Mouse (Mus musculus) kidney, postnatal 36 days (tissue): Measurements from ENCODE around the gene Zfp597.
A peak's percentile ranks its signal among the peaks of the same experiment; 100 is the strongest.

Experiments
- DNase-seq, 2 experiments: peaks; one replicate each; pipeline ENCODE4 v3.0.0; 2021 to 2022; ENCODE audit warnings: mixed read lengths in 2 of 2

Gene Zfp597

DNA sequence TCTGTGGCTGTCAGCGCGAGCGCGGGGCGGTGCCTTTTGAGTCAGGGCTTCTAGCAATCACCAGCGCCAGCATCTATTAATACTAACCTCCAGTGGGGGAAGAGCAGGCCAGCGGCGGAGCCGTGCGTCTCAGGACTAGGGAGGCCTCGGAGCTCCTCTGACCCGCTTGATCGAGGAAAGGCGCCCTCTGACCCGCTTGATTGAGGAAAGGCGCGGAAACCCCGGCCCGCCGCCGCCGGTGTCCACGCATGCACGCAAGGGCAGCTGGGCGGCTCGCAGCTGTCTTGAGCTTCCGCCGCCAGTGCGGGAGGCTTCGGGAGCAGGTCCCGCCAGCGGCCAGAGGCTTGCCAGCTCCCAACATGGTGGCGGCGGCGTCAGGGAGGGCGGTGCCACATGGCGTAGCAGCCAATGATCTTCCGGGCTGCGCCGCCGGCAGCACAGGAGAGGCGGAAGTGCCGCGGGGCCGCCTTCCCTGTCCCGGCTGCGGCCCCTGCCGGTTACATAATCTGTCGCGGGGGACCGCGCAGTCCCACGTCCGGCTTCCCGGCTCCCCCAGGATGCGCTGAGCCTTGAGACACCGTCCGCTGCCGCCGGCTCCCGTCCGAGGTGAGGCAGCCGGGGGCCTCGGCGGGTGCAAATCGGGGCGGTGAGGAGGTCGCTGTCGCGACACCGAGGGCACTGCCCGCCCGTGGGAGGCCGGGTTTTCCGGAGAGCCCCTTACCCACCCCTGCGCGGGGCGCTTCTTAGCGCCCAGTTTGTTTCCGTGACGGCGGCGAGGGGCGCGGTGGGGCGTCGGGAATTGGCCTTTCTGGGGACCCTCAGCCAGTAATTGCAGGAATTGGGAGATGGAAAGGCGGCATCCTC, at the start of gene Zfp597, which contains the start of gene Gm20695:
Zfp597 (minus strand) TSS at position 361 of the 864 bp plus-strand sequence.
Gm20695 (plus strand) TSS at position 448 of the 864 bp plus-strand sequence.
- peak; percentile 95 to 97 for DNase-seq

DNA sequence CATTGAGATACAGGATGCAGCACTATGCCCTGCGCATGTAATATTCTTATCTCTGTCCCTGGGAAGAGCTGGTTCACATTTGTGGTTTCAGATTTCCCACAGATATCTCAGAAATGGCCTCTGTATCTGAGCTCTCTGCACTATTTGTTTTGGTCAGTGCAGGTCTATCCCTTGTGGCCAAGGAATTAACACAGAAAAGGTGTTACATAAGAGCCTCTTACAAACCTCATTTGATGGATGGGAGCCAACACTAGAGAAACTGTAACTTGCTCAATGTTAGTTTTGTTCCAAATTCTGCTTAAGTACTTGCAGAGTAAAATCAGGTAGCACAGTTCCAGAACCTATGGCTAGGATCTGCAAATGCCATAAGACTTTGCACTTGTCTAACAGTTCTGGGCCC, 49.7 kb upstream of the Zfp597 start:
- peak; percentile 14 to 73 for DNase-seq

DNA sequence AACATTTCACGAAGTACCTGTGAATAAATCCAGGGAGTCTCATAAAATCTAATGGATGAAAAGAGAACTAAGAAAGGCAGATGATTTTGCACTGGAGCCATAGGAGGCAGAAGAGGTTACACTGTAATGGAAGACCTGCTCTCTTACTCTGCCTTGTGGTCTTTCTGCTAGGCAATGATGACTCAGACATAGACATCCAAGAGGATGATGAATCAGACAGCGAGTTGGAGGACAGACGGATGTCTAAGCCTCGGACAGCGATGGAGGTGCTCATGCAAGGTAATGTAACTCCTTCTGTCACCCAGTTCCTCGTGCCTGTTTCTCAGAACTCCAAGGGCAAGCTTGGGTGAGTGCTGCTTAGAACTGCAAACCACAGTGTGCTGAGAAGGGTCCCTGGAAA, 49.2 kb upstream of the Zfp597 start:
- DNase-seq, result no peak

DNA sequence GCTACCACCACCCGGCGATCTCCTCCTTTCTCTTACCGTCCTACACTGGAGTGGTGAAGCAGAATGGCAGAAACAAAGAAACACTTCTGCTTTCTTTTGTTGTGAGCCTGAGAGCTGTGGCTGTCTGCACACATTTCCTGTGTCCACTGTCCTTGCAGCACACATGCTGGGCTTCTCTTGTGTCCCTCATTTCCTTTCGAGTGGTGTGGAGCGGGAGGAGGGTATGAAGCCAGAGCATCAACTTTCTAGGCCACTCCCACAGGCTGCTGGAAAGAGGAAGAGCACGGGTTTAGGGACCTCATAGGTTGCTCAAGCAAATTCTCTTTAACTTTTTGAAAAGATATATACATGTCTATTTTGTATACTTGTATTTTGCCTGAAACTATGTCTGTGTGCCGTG, 44.8 kb upstream of the Zfp597 start:
- DNase-seq, result peak in 1 of 2 experiments; percentile 7

DNA sequence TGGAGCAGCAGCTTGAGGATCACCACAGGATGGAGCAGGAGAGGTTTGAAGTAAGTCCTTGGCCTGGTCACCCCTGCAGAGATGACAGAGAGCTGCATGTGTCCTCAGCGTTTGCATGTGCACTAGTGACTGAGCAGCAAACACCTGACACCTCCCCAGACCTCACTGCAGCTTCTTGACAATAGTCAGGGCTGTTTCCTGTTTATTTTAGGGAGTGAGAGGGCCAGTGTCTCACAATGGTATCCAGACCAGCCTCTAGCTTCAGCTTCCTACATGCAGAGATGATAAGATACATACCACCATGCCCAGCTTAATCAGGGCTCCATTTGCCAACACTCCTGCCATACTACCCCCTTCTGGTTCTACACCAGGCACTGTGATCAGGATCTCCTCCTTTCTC, 44.2 kb upstream of the Zfp597 start:
- DNase-seq, result no peak

DNA sequence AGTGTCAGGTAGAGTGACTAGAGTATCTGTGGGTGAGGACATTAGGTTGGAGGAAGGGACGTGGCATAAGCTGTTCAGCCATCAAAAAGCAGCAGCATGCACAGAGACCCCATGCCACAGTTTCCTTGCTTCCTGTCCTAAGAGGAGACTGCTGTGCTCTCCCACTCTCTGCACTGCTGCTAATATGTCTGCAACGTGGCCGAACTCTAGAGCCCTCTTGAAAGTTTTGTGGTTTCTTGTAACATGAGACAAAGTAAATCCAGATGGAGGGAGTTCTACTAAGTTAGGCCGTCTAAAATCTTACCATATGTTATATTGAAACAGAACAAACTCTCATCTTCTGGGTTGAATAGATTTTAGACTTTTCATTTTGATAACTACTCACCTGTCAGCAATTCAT, 39.6 kb upstream of the Zfp597 start:
- DNase-seq, result no peak

DNA sequence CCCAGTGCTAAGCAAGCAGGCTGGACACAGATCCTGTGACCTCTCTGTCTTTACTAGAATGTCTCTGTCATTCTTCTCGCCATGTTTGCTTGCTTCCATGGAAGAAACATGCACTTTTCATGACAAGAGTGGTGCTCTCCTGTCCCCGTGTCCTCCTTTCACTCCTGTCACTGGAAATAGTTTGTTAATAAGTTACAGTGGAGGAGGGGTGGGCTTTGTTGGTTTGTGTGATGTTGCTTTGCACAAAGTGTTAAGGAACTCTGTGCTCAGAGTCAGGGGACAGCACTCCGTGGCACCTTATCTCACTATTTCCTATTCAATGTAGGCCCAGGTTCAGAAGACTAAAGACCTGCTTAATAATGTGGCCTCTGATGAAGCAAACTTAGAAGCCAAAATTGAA, 39.2 kb upstream of the Zfp597 start:
- no peak for DNase-seq

DNA sequence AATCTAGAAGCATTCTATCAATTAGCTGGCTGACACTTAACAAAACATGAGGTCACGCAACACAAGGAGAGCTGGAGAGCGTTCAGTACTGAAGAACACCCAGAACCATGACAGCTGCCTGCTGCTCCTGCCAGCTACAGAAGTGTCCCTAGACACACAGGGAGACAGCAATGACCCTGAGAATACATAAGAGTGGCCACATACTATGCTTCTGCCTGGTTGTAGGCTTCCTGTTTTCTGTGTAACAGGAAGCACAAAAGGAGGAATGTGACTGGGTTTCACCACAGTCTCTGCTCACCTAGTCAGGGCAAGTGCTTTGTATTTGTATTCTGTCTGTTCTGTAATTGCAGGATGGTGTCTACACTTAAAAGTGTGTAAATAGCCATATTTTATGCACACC, 36.4 kb upstream of the Zfp597 start:
- no peak for DNase-seq

DNA sequence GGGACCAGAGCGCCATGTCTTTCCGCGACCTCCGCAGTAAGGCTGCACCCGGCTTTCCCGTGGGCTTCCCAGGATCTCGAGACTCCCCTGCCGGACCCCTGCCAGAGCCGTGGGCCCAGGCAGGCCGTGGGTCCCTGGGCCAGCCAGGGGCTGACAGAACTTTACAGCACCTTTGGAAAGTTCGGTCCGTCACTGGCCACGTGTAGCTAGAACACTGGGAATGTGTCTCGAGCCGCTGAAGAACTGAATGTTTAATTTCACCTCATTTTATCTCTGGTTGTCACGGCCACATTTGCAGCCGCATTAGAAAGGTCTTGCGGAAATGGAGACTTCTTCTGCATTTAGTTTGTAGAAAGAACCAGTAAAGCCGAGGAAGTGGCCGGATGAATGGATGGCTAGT, 24.8 kb upstream of the Zfp597 start:
- DNase-seq, result no peak

DNA sequence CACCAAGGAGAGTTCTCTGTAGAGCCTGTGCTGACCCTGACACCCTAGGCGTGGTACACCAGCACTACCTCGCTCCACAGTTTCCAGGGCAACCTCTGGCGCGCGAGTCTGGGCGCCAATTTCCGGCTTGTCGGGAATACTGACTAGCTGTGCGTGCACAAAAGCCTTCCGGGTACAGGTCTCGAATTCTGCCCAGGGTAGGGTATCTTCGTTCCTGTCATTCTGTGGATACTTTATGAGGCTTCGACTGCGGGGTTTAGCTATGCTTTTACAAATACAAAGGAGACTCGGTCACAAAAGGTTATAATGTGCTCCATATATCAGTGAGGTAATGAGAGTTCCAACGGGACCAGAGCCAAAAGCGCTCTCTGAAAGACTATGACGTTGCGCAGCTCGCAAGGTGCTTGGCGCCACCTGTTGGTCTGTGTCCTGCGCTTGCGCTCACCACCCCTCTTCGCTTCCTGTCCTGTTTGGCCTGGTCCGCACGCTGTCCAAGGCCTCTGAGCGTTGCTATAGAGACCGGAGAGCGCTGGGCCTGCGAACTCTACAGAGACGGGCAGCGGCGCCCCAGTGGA, 24.3 kb upstream of the Zfp597 start, which contains the start of the genes 1700037C18Rik and Cluap1:
1700037C18Rik (minus strand) TSS at position 153 of the 575 bp plus-strand sequence.
Cluap1 (plus strand) TSS at position 265 of the 575 bp plus-strand sequence.
- DNase-seq, result peak; percentile 96 to 97

DNA sequence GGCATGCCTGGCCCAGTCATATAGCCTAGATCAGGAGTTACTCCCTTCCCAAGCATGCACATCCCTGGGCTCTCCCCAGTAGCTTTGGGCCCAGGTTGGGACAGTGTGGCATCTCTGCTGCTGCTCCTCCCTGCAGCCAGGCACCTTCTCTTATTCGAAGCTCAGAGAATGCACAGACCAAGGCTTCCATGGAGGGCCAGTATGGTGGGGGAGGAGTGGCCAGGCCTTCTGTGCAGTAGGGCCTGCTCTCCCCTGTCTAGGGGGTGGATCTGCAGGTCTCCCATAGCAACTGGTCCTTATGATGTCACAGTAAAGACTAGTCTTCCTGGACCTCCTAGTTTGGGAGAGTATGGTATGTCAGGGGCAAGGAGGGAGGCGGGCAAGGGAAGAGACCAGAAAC, 23.1 kb upstream of the Zfp597 start:
- DNase-seq, result no peak

DNA sequence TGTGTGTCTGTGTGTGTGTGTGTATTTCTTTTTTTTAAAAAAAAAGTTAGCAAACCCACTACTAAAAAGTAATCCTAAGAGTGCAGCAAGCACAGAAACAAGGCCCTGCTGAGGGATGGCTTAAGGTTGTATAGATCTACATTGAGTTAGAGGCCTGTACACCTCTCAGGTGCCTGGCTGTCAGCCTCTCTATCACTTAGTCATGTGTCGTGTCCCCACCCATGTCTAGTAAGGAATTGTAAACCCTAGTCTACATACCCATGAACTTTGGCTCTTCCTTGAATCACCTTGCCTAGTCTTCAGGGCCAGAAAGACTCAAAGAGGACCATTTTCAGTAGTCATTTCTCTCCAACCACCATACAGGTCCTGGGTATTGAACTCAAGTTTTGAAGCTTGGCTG, 12.2 kb upstream of the Zfp597 start:
- no peak for DNase-seq

DNA sequence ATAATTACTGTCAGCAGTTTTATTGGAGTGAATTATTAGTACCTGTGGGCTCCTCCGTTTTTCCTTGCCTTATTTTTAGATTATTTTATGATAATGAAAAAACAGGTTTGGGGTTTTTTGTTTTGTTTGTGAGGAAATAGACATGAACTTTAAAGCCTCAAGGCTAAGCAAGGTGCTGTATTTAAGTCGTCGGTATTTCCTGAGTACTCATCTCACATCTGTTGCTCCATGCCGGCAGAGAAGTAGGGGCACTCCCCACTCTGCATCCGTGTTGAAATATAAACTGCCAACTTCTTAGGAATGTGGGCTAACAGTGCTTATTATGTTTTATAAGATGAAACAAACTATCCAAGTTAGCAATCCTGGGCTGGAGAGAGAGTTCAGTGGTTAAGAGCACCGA, 11.7 kb upstream of the Zfp597 start:
- DNase-seq, result no peak

DNA sequence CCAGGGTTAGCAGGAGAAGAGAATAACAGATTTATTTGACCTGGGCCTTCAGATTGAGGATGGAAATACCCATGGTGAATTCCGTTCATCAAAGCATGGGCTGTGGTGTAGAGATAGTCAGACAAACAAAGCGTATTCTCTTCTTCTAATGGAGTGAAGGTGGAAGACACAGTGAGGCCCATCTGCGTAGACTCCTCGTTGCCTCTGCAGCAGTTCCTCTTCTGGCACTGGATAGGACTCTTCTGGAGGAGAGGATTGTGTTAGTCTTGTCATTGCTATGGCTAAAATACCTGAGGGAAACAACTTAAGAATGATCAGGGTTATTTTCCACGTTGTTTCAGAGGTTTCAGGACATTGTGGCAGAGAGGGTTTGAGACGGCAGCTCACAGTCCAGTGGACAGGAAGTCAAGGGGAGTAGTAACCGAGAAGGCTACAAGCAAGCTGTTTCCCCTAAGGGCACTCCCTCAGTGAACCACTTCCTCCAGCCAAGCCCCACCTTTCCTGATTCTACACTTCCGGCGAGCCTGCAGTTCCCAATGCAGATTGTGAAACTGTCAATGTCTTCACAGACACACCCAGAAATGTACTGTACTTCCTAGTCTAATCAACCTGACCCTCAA, 10.9 kb upstream of the Zfp597 start:
- peak; percentile 43 to 53 for DNase-seq

DNA sequence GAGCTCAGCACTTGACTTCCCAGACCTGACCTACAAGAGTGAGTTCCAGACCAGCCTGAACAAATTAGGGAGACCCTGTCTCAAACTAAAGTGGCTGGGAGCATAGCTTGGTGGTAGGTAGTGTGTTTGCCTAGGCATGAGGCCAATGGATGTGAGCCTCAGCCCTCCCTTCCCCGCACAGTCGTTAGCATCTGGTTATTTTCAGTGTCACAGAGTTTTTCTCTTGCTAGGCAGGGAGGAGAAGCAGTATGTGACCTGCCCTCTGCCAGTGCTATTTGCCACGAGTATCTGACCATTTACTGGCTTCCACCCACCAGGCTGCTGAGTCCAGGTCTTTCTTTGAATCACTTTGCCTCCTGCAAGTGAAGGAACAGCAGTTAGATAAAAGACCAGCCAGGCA, 9.4 kb upstream of the Zfp597 start:
- DNase-seq, result no peak

DNA sequence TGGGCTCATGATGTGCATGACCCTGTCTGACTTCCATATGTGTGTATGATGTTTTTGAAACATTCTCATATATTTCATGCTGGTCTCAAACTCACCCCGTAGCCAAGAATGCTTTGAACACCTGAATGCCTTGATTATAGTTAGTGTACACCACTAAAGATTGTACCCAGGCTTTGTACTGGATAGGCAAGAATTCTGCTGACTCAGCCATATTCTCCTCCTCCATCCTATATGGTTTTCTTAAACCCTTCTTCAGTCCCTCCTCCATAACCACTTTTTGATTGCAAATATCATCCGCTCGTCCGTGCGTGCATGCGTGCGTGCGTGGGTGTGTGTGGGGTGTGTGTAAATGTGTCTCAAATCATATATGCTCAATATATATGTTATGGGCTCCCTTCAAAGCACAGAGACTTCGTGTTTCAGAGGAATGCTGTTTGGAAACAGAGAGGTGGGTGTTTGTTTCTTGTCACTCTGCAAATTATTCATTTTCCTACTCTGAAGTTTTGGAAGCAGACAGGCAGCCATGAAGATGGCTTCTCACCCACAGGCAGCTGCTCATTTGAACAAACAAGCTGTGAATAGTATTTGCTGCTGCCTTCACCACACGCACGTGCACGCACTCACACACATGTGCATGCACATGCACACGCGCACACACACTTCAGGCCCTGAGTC, 7.4 kb upstream of the Zfp597 start:
- no peak for DNase-seq

DNA sequence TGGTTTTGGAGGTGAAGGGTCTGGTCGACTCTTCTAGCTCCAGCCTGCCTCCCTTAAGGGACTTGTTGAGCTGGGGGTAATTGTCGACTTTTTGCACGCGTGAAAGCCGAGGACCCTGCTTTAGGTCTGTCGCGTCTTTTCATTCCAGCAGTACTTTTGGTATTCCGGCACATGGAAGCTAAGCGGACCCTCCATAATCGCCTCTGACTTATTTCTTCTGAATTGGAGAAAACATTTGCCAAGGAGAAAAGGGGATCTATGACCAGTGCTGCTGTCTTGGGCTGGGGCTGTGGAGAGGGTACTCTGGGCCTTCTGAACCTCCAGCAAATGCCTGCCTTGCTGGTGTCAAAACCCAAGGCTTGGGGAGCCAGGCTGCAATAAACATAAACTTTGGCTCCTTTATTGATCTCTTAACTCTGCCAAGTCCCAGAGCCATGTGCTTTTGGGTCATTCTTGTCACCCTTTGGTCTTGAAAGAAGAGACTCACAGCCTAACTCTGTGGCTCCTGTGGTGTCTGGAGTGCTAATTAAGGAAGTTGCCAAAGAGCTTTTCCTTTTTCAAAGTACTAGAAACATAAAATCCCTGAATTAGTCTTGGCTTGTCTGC, 807 bp upstream of the Zfp597 start:
- DNase-seq, result peak in 1 of 2 experiments; percentile 22

DNA sequence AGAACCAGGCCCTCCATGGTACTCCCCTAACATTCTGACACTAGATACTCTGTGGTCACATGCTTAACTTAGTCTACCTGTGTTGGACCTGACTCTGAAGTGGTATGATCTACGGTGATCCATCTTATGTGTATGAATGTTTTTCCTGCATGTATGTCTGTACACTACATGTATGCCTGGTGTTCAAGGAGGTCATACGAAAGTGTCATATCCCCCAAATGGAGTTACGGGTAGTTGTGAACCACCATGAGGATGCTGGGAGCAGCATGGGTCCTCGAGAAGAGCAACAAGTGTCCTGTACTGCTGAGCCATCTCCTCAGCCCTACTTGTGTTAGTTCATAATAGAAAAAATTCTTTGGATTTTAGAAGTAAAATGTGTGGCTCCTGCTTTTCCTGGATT, 8.0 kb downstream of the Zfp597 start:
- no peak for DNase-seq

DNA sequence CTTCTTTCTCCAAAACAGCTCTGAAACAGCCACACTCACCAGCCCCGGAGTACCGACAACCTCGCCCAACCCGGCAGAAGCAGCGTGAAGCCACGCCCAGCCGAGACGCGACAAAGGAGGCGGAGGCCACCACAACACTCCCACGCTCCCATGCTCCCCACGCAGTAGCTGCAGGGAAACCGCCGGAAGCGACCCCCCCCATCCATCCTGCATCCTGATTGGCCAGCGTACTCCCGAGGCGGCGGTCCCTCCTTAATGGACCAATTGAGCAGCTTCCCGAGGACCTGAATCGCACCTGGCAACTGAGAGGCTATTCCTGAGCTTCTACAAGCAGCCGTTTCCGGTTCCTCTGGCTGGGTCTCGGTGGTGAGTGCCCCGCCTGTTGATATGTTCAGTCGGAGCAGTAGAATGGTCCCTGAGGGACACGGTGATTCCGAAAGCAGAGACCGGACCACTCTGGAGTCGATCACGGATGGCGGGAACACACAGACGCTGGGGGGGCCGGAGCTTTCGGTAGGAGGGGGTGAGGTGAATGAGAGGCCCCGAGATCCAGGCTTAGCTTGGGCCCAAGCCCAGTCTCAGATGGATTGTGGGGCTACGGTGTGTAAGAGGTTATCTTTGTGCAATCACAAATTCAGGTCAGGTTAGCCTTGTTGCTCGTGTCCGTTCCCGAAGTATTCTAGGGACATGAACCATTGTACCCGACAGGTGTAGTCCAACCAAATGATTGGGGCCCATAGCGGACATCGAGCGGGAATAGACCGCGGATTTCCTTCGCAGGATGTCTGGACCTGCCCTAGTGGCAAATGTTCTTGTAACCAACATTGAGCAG, 11.9 kb downstream of the Zfp597 start, which contains the start of gene Naa60:
Naa60 (plus strand) TSS at position 160 of the 832 bp plus-strand sequence.
- peak; percentile 96 to 97 for DNase-seq

DNA sequence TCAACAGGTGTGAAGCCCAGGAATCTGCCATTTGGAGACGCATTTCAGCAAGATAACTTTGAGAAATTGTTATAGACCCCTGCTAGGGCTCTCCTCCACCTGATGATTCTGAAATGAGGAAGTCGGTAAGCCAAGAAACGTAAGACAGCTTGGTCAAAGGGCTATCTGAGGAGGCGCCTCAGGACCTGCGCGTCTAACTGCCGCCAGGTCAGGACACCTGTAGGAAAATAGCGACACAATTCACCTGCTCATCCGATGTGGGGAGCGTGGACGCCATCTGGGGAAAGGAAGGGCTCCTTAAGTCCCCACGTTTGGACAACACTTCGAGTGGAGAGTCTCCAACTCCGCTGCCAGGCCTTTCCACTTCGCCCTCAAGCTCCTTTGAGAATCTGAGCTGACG, 12.5 kb downstream of the Zfp597 start:
- DNase-seq, result no peak

DNA sequence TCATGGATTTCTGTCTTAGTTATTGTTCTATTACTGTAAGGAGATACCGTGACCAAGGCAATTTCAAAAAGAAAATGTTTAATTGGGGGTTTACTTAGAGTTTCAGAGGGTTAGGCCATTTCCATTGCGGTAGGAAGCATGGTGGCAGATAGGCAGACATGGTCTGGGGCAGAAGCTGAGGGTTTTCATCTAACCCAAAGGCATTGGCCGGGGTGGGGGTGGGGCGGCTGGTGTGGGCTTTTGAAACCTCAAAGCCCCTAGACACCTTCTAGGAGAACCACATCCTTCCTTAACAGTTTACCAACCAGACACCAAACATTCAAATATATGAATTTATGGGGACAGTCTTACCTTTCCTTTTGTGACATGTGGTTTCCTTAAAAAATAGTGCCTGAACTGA, 25.1 kb downstream of the Zfp597 start:
- no peak for DNase-seq

DNA sequence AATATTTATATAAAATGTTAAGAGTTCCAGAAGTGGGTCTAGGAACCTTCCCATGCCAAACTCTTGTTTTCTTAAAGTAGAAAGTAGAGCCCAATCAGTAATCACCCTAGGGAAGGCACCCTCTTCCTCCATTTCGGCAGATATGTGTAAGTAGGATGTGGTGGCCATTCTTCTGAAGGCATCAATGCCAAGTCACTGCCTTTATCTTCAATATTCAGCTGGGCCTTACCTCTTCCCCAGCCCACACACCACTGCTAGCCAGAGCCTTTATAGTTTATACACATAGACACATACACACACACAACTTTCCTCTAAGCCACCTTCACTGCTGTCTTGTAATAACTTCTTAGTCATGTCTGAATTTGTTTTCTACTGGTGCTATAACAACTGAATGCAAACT, 28.6 kb downstream of the Zfp597 start:
- no peak for DNase-seq
